Mouse (Mus musculus) fibroblast of lung, adult 2 months (primary cell): ENCODE results near the gene 2010111I01Rik.
"Not testable (repeated sequence)": the region's sequence is repeated elsewhere in the genome, so short reads cannot be mapped to it uniquely, and the experiment has no call there.

Source experiments
- DNase-seq: peaks from one replicate; pipeline ENCODE4 v3.0.0-alpha.2; 2011; ENCODE audit warnings: low read depth

2010111I01Rik gene

GRCm38 (mm10) chr13:62964640-62965311 lies at the start of gene 2010111I01Rik:
Gene 2010111I01Rik, plus strand, starts transcription at chr13:62964893.
- DNase-seq: peak; percentile 83

DNA sequence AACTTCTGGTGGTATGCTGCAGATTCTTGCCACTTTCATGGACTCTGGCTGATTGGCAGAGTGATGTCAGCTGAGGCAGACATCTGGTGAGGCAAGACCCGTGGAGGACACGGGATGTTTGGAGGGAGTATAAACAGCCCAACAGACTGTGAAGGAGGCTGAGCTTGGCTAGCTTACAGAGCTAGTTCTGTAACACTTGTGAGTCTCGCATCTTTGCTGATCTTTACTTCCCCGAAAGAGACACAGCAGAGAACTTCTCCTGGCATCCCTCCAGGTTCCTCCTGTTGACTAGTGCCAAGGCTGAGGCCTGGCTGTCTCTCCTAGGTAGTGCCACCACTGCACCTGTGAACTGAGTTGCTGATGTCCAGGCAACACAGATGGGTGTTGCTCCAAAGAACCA lies 48.0 kb upstream of the 2010111I01Rik start:
- DNase-seq: no peak

- DNase-seq: no peak
Observed at GRCm38 (mm10) chr13:62917416-62918110, 47.1 kb upstream of the 2010111I01Rik start.

- peak; percentile 47 for DNase-seq
Observed at GRCm38 (mm10) chr13:62919647-62920341, 44.9 kb upstream of the 2010111I01Rik start.

DNA sequence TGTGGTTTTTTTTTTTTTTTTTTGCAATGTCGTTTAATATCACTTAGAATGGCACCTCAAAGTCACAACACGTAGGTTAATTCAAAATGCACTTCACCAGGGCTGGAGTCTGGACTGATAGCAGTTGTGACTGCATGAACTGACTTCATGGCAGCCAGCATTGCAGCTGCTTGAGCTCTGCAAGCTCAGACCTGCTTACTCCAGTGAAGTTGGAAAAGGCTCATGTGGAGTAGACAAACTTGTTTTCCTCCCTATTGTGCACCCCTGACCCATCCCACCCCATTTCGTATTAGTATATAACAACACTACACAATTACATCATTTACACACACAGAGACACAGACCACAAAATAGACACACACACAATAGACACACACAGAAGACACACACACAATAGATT lies 42.0 kb upstream of the 2010111I01Rik start:
- DNase-seq: no peak

GRCm38 (mm10) chr13:62923182-62923581 lies 41.5 kb upstream of the 2010111I01Rik start:
- no peak for DNase-seq

GRCm38 (mm10) chr13:62926479-62926878 lies 38.2 kb upstream of the 2010111I01Rik start:
- peak; percentile 59 for DNase-seq

- no peak for DNase-seq
Observed at GRCm38 (mm10) chr13:62927470-62927869, 37.2 kb upstream of the 2010111I01Rik start.

DNA sequence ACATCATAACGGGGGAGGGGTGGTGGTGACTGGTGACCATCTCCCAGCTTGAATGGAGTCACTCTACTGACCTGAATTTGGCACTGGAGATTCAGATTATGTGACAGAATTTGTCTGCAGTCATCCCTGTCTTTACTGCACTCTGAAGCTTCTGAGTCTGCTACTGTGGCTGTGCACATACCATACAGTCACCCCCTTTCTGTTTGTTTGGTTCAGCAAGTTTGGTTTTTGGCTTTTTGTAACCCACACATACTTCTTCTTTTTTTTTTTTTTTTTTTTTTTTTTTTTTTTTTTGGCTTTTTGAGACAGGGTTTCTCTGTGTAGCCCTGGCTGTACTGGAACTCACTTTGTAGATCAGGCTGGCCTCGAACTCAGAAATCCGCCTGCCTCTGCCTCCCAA lies 35.5 kb upstream of the 2010111I01Rik start:
- DNase-seq: not testable (repeated sequence)

- DNase-seq: no peak
Observed at GRCm38 (mm10) chr13:62929766-62930389, 34.8 kb upstream of the 2010111I01Rik start.

GRCm38 (mm10) chr13:62932452-62932851 lies 32.2 kb upstream of the 2010111I01Rik start:
- DNase-seq: no peak

GRCm38 (mm10) chr13:62939371-62939770 lies 25.3 kb upstream of the 2010111I01Rik start:
- no peak for DNase-seq

- no peak for DNase-seq
Observed at GRCm38 (mm10) chr13:62939797-62940196, 24.9 kb upstream of the 2010111I01Rik start.

DNA sequence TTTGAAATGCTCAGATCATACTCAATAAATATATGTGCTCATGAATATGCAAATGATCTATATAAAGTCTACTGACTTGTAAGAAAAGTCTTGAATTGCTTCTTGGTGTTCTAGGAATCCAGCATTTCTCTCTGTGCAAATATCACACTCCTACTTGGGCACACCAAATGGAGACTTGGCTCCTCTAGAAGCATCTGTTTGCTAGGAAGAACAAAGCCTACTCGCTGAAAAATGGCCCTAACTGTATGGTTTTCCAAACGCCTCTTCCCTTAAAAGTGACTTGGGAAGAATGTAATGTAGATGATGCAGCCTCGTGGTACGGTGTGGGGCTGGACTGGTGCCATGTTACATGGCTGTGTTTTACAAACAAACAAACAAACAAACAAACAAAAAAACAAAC lies 24.0 kb upstream of the 2010111I01Rik start:
- no peak for DNase-seq

DNA sequence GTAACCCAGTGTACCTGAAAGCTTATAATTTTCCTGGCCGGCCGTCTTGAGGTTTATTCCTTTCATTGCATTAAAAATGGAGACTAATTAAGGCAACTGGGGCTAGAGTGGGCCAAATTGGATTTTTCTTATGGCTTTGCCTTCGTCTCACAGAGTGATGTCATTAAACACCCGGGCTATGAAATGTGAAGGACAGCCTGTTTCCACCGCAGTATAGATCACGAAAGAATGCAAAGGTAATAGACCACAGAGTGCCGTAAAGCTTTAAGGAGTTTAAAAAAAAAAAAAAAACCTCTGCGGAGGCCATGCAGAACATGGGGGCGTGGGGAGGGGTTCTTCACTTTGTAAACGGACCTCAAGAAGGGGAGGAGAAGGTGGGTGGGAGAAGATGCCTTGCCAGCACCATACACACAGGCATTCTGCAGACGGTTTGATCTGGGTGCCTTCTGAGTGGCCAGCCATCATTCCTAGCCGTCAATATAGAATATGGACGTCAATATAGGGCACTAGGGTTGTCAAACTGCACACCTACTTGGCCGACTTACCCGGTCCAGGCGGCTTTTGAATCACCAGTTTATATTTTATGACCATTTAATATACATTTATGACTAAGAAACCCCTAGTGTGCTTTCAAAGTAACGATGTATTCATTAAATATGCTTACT lies 23.2 kb upstream of the 2010111I01Rik start:
- DNase-seq: no peak

- DNase-seq: no peak
Observed at GRCm38 (mm10) chr13:62943274-62943830, 21.3 kb upstream of the 2010111I01Rik start.

DNA sequence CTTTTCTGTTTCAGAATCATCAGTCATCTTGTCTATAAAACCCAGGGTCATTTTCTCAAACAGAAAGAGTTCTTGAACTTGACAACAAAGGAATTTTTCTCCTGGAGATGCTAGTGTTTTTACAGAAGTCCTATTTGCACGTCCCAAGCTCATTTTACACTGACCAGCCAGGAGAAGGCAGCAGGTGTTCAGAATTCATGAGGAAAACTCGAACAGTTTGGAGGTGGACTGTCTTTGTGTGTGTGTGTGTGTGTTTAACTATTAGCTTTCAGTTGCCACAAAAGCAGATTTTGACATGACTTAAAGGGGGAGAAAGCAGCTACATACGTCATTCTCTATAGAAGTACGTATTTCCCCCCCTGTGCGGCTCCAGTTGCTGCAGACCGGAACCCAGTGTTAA lies 20.6 kb upstream of the 2010111I01Rik start:
- DNase-seq: no peak

DNA sequence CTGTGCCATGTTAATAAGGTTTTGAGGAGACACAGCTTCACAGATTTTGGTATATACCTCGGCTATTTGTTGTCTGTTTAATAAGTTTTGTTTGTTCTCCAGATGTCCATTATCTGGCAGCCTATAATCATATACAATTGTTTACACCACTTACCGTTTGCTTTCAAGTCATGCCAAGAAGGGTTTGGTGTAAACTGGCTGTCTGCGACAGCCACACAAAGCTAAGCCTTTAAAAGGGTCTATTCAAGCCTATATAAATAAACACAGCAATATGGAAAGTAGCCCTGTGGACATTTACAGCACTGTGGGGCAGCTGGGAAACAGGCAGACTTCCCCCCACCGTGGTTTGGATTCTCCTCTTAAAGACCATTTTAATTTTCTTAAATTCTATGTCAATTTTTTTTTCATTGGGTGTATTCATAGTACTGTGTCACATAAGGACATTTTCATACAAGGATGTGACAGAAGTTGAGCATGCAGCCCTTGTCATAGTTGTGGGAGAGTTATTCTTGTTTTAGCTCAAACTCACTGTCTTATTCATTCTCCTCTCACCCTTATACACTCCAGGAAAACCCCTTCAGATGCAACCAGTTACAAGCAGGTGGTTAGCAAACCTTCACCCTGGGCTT lies 15.0 kb upstream of the 2010111I01Rik start:
- no peak for DNase-seq

- DNase-seq: no peak
Observed at GRCm38 (mm10) chr13:62951606-62952005, 13.1 kb upstream of the 2010111I01Rik start.

- DNase-seq: no peak
Observed at GRCm38 (mm10) chr13:62952047-62952446, 12.6 kb upstream of the 2010111I01Rik start.

GRCm38 (mm10) chr13:62952624-62953023 lies 12.1 kb upstream of the 2010111I01Rik start:
- no peak for DNase-seq
